Mouse (Mus musculus) bone marrow macrophage, adult 2 months (primary cell): ENCODE data around the gene Ccnd1.

Source experiments
- CTCF ChIP-seq: IDR thresholded peaks from 2 replicates; pipeline ENCODE4 v1.5.1; 2012; ENCODE audit warnings: low read depth, mild to moderate bottlenecking, low read length, moderate library complexity
- POLR2A ChIP-seq: IDR thresholded peaks from 2 replicates; pipeline ENCODE4 v1.6.1; 2012; ENCODE audit warnings: mild to moderate bottlenecking, low read depth, low read length, borderline replicate concordance

DNA sequence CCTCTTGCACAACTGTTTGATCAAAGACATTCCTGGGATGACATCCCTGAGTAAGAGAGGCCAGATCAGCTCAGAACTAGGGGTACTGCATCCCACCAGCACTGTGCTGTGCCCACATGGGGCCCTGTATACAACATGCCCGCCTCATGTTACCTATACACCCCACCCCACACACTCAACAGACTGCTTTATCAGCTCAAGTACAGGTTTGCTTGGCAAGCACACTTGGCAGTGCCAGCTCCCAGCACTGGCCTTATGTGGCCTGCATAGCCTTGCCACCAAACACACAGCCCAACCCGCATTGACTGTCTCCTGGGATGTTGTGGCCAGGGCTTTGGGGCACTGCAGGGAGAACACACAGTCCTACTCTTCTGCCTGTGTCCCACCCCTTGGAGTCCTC is 12.1 kb downstream of the Ccnd1 start:
- no peak for TF ChIP-seq CTCF
- no peak for TF ChIP-seq POLR2A
